Mouse (Mus musculus): ENCODE measurements around the gene Gm2000. TPM values are rescaled to one million over a fixed set of nuclear protein-coding genes. Genes with fewer than 3 reads are reported as not detected.

Gene Gm2000
- 1,194 to 1,257 TPM (median 1,218 TPM) in 4 replicates for total RNA-seq (2023)

GRCm38 (mm10) chr1:156365740-156366139 is at the start of gene Gm2000:
Gm2000 (plus strand) TSS chr1:156366040.

Other genes starting within 250 kb of the Gm2000 start
- gene Fam163a, start 161.0 kb upstream of the Gm2000 start, total RNA-seq (2023): not detected in 4 replicates
- gene Tdrd5, start 62.4 kb upstream of the Gm2000 start, total RNA-seq (2023): not detected in 4 replicates
- not detected in 4 replicates for gene Nphs2, start 55.3 kb upstream of the Gm2000 start, total RNA-seq (2023)
- gene Axdnd1, start 55.1 kb downstream of the Gm2000 start, total RNA-seq (2023): 0.31 to 0.69 TPM (median 0.64 TPM) in 3 of 4 replicates, not detected in the other
- gene Soat1, start 108.3 kb downstream of the Gm2000 start, total RNA-seq (2023): 57.3 to 78.0 TPM (median 68.5 TPM) in 4 replicates
- gene Gm10031, start 158.0 kb downstream of the Gm2000 start, total RNA-seq (2023): 28.9 to 33.3 TPM (median 31.9 TPM) in 4 replicates
- gene Abl2, start 192.7 kb downstream of the Gm2000 start, total RNA-seq (2023): 64.6 to 74.3 TPM (median 67.7 TPM) in 4 replicates

Measured in B cell, adult 62 days (primary cell).